Mouse (Mus musculus) gastrocnemius, postnatal 36 days (tissue): ENCODE data around the gene Eif2b1. TPM values are rescaled to one million over a fixed set of nuclear protein-coding genes. Genes with fewer than 3 reads are reported as not detected.
"Not testable (repeated sequence)": the region's sequence is repeated elsewhere in the genome, so short reads cannot be mapped to it uniquely, and the experiment has no call there.

Source experiments
- DNase-seq, 2 experiments: peaks; one replicate each; pipeline ENCODE4 v3.0.0; 2022
- intact Hi-C: fragments of 180-260 bp; cut with DNase I; formaldehyde crosslinking; loops from one replicate; pipeline ENCODE4 v1.15.1; 2025
- total RNA-seq, 2 experiments: library from RNA; stranded (reverse); gene quantifications; 2 replicates each; pipeline ENCODE4 v1.2.3; 2021

Gene Eif2b1
- total RNA-seq, 2 experiments from 2014 or later: 40.2 to 44.4 TPM

DNA sequence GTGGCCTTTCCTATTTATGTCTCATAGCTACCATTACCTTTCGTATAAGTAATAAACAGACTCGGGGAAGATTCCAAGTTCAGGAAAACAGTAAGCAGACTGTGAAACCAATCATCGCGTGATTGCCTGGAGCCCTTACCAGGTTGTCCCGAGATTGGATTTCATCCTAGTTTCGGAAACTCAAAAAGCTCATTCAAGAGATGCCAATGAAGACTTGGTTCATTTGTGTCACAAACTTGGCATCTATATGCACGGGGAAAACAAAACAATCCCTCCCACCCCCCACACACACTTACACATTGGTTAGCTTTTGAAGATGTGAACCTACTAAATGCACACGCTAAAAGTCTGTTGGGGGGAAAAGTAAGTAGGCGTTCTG, 26.8 kb downstream of the Eif2b1 start:
- no peak for DNase-seq
- intact Hi-C loops: loop anchor here (10.0 kb wide), 1 partner anchor 427 kb away; no protein-coding TSS in a partner anchor

- not testable (repeated sequence) for DNase-seq
- intact Hi-C loops: loop anchor here (10.0 kb wide), 1 partner anchor 427 kb away; no protein-coding TSS in a partner anchor
Measured at GRCm38 (mm10) chr5:124551349-124552093, 27.4 kb downstream of the Eif2b1 start.

DNA sequence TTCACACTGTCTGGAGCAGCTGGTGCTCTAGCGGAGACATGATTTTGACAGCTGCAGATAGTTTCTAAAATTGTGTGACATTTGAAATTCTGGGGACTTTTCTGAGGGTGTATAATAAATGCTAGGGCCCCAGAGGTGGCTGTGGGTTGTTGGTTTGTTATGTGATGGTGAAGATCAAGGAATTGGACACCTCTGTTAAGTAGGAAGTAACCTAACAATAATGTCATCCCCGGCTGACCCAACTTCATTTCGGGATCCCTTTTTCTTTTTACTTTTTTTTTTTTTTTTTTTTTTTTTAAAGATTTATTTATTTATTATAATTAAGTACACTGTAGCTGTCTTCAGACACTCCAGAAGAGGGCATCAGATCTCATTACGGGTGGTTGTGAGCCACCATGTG, 28.2 kb downstream of the Eif2b1 start:
- intact Hi-C loops: loop anchor here (10.0 kb wide), 1 partner anchor 426 kb away; no protein-coding TSS in a partner anchor

DNA sequence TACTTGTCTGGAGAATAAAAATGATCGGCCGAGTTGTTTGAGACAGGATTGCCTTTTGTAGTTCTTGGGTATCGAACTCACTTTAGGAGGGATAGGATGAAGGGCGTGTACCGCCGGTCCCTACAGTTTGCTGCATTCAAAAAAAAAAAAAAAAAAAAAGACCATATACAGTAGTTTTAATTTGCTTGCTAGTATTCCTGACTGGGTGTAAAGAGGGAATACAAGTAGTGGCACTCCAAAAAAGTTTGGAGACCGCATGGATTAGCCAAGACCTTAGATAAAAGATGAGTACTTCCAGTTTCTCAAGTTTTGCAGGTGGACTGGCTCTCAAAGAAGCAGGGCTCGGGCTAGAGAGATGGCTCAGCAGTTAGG, 37.3 kb downstream of the Eif2b1 start:
- no peak for DNase-seq
- intact Hi-C loops: loop anchor here (5.0 kb wide), 1 partner anchor 189 kb away; no protein-coding TSS in a partner anchor

More for the DNA sequence above, 28.2 kb downstream of the Eif2b1 start:
- not testable (repeated sequence) for DNase-seq

GRCm38 (mm10) chr5:124540905-124541601, 37.9 kb downstream of the Eif2b1 start:
- peak; percentile 66 to 76 for DNase-seq
- intact Hi-C loops: loop anchor here (5.0 kb wide), 1 partner anchor 189 kb away; no protein-coding TSS in a partner anchor

DNA sequence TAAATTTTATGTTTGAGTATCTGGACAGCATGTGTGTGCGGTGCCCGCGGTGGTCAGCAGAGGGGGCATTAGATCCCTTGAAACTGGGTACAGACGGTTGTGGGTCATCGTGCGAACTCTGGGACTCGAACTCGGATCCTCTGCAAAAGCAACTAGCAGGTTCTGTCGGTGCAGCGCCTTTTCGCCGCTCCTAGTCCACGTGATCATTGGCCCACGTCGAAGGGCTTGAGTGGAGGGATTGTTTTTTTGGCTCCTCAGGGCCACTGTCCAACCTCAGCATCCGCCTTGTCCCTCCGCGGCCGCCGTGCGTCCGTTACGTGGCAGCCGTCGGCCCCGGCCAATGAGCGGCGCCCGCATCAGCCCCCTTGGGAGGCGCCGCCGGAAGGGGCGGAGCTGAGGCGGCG, 38.5 kb downstream of the Eif2b1 start, which contains the start of gene Tmed2:
Gene Tmed2 (plus strand): TSS at position 313 of the 404 bp plus-strand sequence.
- peak; percentile 90 to 93 for DNase-seq
- intact Hi-C loops: loop anchor here (5.0 kb wide), 1 partner anchor 188 kb away; no protein-coding TSS in a partner anchor

GRCm38 (mm10) chr5:124539905-124540304, 39.0 kb downstream of the Eif2b1 start:
- intact Hi-C loops: loop anchor here (2.0 to 5.0 kb wide), 2 partner anchors 107 to 188 kb away; no protein-coding TSS in a partner anchor
- no peak for DNase-seq

DNA sequence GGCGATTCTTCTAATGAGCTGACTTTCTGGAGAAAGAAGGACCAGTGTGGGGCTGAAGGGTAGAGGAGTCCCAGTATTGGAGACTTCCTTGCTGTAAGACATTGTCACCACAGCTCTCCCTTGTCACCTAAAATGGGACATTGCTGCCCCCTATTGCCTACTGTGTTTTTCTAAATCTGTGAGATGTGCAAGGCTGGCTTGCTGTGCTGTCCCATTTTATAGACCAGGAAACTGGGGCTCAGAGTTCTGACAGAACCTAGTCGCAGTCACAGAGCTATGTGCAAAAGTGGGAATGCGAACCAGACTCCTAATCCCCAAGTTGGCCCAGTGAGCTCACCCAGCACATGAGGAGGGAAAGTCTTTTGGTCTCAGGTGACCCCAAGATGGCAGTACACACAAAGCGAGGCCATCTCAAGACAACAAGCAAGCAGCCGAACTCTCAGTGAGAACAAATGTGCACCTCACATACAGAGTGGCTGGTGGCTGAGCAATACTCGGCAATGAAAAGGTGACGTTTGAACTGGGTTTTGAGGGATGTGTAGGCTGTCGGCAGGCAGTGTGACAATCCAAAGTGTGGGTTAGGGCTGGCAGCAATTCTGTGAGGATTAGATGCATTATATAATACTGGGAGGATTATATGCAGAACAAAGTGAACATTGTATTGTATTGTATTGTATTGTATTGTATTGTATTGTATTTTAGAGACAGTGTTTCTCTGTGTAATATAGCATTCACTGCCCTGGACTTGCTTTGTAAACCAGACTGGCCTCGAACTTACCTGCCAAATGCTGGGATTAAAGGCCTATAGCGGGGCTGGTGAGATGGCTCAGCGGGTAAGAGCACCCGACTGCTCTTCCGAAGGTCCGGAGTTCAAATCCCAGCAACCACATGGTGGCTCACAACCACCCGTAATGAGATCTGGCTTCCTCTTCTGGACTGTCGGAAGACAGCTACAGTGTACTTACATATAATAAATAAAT, 39.8 kb downstream of the Eif2b1 start:
- intact Hi-C loops: loop anchor here (2.0 kb wide), 1 partner anchor 106 kb away; no protein-coding TSS in a partner anchor
- DNase-seq: peak in 1 of 2 experiments; percentile 43

- intact Hi-C loops: loop anchor here (2.0 kb wide), 1 partner anchor 54 kb away; the partner anchor contains the start of gene Snrnp35
- peak; percentile 35 to 47 for DNase-seq
Measured at GRCm38 (mm10) chr5:124536776-124537175, 42.2 kb downstream of the Eif2b1 start.

DNA sequence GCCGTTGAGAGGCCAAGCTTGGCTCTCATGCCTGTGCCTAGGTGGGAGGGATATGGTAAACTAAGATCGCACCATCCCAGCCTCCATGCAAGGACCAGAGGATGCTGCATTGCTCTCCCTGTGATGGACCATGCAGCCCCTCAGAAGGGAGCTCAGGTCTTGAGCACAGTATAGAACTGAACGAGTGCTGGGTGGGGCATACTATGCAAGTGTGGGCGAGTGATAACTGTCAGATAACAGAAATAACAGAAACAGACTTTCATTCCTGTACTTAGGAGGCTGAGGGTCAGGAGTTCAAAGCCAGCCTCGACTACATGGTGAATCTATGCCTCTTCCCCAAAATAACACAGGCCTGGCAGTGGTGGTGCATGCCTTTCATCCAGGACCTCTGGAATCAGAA, 43.9 kb downstream of the Eif2b1 start:
- intact Hi-C loops: no loop called here

DNA sequence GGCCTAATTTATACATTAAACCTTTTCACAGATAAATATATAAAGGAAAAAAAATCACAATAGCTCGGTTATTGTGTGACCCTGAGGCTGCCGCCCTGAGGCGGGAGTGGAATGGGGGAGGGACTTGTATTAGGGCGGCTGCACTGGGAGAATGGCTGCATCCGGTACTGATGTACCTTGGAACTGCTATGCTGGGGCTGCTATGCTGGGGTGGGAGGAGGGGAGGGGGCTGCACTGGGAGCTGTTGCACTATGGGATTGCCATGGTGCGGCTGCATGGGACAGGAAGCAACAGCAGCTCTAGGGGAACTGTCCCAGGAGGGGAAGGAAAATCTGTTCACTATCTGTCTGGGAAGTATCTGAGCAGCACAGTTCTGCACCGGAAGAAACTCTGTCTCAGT, 46.5 kb downstream of the Eif2b1 start:
- DNase-seq: no peak
- intact Hi-C loops: loop anchor here (5.0 kb wide), 1 partner anchor 35 kb away; no protein-coding TSS in a partner anchor

More for the DNA sequence above, 43.9 kb downstream of the Eif2b1 start:
- DNase-seq: no peak

DNA sequence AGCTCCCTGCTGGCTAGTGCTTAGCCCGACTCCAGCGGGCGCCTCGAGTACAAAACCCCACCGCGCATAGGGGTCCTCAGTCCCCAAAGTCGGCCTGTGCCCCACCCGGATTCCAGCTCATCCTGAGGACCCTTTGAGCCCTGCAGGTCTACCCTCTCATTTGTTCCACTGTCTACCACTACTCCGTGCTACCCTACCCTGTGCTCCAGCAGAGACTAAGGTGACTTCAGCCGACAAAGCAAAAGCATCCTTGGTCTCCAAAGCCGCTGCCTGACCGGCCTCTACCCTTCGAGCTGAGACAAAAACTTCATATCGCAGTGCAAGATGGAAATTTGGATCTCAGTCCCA, 47.4 kb downstream of the Eif2b1 start:
- no peak for DNase-seq
- intact Hi-C loops: loop anchor here (5.0 kb wide), 1 partner anchor 34 kb away; no protein-coding TSS in a partner anchor

DNA sequence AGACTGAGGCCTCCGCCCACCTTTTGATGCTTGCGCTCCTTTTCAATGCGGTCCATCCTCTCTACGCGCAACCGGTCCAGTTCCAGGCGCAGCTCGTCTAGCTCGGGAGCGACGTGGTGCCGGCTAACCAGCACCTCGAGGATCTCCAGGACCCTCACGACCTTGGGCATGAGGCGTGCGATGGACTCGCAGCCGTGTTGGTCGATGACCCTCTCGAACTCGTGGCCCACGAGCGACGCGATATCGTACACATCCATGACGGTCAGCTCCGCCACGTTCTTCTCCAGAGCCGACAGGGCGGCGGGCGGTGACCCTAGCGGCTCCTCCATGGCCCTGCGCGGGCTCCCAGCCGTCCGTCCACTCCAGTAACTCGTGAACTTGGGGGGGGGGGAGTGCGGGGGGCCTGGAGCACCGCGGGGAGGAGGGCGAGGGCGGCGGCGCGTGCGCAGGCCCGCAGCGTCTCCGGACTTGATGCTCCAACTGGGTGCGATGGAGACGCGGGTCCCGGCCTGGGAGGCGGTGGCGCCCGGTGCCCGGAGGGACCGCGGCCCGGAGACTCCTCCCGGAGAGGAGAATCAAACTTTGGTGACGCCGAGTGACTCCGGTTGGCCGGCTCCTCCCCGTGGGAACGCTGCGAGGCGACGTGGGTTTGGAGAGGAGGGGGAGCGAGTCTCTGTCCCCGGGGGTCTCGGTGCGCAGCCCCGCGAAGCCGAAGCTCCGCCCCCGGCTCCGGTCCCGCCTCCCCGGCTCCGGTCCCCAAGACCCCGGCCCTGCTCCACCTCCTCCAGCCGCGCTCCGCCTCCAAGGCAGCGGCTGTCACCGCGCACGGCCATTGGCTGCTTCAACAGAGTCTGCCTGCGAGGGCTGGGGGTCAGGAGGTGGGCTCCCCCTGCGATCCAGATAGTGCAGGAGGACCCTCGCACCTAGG, 48.0 kb downstream of the Eif2b1 start, which contains the start of gene Rilpl1:
Gene Rilpl1 (minus strand): TSS at position 737 of the 928 bp plus-strand sequence.
- intact Hi-C loops: loop anchor here (5.0 kb wide), 1 partner anchor 34 kb away; no protein-coding TSS in a partner anchor
- DNase-seq: peak; percentile 80 to 86

- intact Hi-C loops: loop anchor here (5.0 kb wide), 1 partner anchor 32 kb away; no protein-coding TSS in a partner anchor
- no peak for DNase-seq
Measured at GRCm38 (mm10) chr5:124529697-124530096, 49.2 kb downstream of the Eif2b1 start.

GRCm38 (mm10) chr5:124529191-124529651, 49.7 kb downstream of the Eif2b1 start:
- intact Hi-C loops: no loop called here
- no peak for DNase-seq

DNA sequence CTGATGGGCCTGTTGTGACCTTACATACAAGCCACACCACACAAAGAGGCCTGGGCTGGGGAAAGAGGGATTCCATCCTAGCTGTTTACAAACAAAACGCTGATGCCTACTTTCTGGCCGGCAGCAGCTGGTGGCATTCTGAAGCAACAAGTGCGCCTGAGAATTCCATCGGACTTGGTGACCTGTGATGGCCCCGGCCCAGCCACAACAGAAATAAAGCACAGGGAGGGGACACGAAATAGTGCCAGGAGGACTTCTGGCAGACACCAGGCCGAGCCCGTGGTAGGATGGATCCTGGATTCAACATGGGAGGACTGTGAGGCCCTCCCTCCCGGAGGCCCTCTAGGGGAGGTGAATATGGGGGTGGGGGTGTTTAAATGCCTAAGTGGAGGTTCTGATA, 50.1 kb downstream of the Eif2b1 start:
- DNase-seq: peak in 1 of 2 experiments; percentile 47
- intact Hi-C loops: no loop called here

DNA sequence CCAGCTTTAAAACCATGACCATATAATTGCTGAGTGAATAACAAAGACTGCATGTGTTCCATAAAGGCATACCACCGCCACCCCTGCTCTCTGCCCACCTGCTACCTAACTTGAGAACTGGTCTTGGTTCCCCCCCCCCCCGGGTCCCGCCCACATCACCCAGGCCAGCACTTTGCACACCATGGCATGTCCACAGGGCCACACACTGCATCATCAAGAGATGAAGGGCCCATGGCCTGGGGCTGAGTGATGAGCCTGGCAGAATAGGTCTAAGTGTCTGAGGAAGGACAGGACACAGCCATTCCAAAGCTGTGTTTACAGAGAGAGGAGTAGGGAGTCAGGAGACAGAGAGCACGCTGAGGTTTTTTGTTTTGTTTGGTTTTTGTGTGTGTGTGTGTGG, 50.6 kb downstream of the Eif2b1 start:
- no peak for DNase-seq
- intact Hi-C loops: no loop called here

DNA sequence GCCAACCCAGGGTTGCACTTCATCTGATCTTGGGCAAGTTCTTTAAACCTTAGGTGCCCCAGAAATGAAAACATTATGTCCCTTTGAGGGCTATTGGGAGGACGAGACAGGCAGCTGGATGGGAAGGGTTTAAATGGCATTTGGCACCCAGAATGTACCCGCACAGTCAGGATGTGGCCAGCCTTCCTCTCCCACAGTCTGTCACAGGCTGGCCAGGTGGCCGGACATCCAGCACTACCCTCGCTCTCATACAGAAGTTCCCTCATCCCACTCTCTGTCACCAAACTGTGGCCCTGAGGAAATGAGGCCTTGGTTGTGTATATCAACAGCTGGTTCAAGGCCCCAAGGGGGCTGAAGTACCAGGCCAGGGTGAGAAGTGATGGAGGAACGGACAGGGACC, 54.0 kb downstream of the Eif2b1 start:
- intact Hi-C loops: no loop called here
- DNase-seq: no peak
